ENCODE assay signal across 8 mouse cellular contexts in the genomic region with DNA sequence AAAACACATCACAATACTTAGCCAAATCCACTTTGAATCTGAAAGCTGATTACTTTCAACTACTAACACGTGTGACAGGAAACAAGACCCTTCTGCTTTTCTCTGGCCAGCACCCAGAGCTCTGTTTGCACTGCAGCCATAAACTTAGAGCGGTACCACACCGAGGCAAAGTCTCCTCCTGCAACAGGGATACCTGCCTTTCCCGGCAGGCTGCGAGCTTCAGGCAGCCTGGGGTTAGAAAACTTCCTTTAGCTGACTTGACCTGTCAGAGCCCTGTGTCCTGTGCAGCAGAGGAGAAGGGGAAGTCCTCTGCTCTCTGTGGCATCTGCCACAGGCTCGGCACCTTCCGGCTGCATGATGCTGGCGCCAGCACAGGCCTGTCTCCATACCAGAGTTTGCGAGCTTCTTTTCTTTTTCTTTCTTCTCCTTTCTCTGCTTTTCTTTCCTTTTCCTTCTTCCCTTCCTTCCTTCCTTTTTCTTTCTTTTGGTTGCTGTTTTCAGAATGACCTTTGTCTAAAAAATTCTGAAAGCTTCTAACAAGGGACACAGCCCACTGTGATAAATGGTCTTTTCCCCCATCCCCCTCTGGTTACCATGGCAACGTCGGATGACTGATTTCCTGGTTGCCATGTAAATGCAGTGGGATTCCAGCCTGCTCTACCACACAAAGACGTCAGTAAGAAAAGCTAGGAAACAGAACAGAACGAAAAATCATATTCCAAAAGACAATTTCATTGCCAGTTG. TPM values are rescaled to one million over a fixed set of nuclear protein-coding genes. Genes with fewer than 3 reads are reported as not detected.
DNase-seq lines count a peak whose midpoint lies in the region; ATAC-seq lines count a peak whose summit lies in the region.

No protein-coding gene starts in this region.

- peak overlapping the region; percentile 25 for H3K4me3 ChIP-seq in hindbrain, embryonic 15.5 days

- 1% methylated on average over 13 of the region's 13 CpGs for WGBS in hindbrain, embryonic 15.5 days

- H3K27ac ChIP-seq in hindbrain, embryonic 15.5 days (replicated peaks) = peak overlapping the region; percentile 98

- no peaks in the 10 kb centered on the region for H3K36me3 ChIP-seq in hindbrain, embryonic 15.5 days

- peaks cover 28% of the 10 kb centered on the region for H3K4me1 ChIP-seq in hindbrain, embryonic 15.5 days (replicated peaks)

- peak overlapping the region; percentile 58 for H3K4me2 ChIP-seq in hindbrain, embryonic 15.5 days

- peak; percentile 93 for ATAC-seq in hindbrain, embryonic 15.5 days (ENCODE audit: low FRiP score, low read depth)

- DNase-seq in WW6 (ENCODE audit: low read depth, low spot score) = peak; percentile 58
- DNase-seq in cerebellum, postnatal 14 days = peak; percentile 93 to 95
- DNase-seq in frontal cortex, postnatal 36 days (ENCODE audit: low spot score in 2 of 2) = peak; percentile 78 to 89
- peak; percentile 66 for DNase-seq in left cerebral cortex, adult 11 months (ENCODE audit: low spot score)
- DNase-seq in lung, postnatal 25 days (ENCODE audit: low spot score) = peak; percentile 39
- peak; percentile 88 to 93 for DNase-seq in right cerebral cortex, adult 2 months (ENCODE audit: low spot score in 2 of 2)
- no peak for DNase-seq in urinary bladder, adult 2 months (ENCODE audit: low spot score)

- no peaks in the 10 kb centered on the region for H3K27me3 ChIP-seq in hindbrain, embryonic 15.5 days

- H3K9ac ChIP-seq in hindbrain, embryonic 15.5 days = peak overlapping the region; percentile 42

- H3K9me3 ChIP-seq in hindbrain, embryonic 15.5 days = no peaks in the 10 kb centered on the region

RNA-seq across cellular contexts. Expression of a gene that starts 9.4 kb away (rescaled TPM):
- polyA plus RNA-seq in hindbrain, embryonic 15.5 days (2015; fragmentation: Nextera tagmentation; extraction: Ambion mirVana) = 379 and 390 TPM in 2 replicates
- 6.5 and 12.6 TPM in 2 replicates for polyA plus RNA-seq in urinary bladder, adult 2 months (2012; rRNA removed)

Comparison
In these comparisons a context has a peak if more than half of its experiments do, and no peak if none do; other contexts are left out.
1. RNA of a gene that starts 9.4 kb away (polyA plus RNA-seq): 379 to 390 TPM in hindbrain, embryonic 15.5 days; 6.5 to 12.6 TPM in urinary bladder, adult 2 months; every median in the first group is over 10 times any median in the second.